Mouse (Mus musculus) embryonic fibroblast, embryonic 13.5 days (primary cell): Measurements from ENCODE around the gene Gm9639.

ENCODE experiments used
- CTCF ChIP-seq: IDR thresholded peaks from 2 replicates; pipeline ENCODE4 v1.5.1; 2011; ENCODE audit warnings: mild to moderate bottlenecking, control low read depth, low read length, moderate library complexity, borderline replicate concordance; ENCODE audit not compliant: insufficient read depth
- POLR2A ChIP-seq: IDR thresholded peaks from 2 replicates; pipeline ENCODE4 v1.6.1; 2011; ENCODE audit warnings: low read depth, mild to moderate bottlenecking, control low read depth, low read length, moderate library complexity

GRCm38 (mm10) chr10:77788621-77789020, 6.3 kb downstream of the Gm9639 start:
- TF ChIP-seq CTCF (no peak), POLR2A (no peak)
